Mouse (Mus musculus) heart, embryonic 14.5 days (tissue): ENCODE measurements around the gene Kremen2. TPM values are rescaled to one million over a fixed set of nuclear protein-coding genes. Genes with fewer than 3 reads are reported as not detected.

ENCODE experiments used
- ATAC-seq: fragments of 200-750 bp; cut with Nextera tagmentation; 2 replicates; pipeline ENCODE4 v1.8.0; 2017; ENCODE audit warnings: low read depth, moderate TSS enrichment; ENCODE audit not compliant: insufficient number of reproducible peaks, insufficient read depth, low FRiP score
- H3K27ac ChIP-seq, 2 experiments: fragments of 200-500 bp in 1 of 2; fragments of 300-500 bp in 1 of 2; sonication (generic) in 1 of 2; replicated peaks in 1 of 2; 2 replicates each; pipeline ENCODE4 v1.5.1; 2012 to 2014; ENCODE audit warnings: low read depth in 2 of 2, low read length in 2 of 2, control low read depth in 1 of 2, mild to moderate bottlenecking in 1 of 2, mixed read lengths in 1 of 2; ENCODE audit not compliant: control insufficient read depth in 1 of 2, insufficient read depth in 1 of 2
- H3K27me3 ChIP-seq: fragments of 300-500 bp; sonication (generic); 2 replicates; pipeline ENCODE4 v1.6.1; 2014; ENCODE audit warnings: mild to moderate bottlenecking, low read length, control low read depth; ENCODE audit not compliant: control insufficient read depth, insufficient read depth
- H3K36me3 ChIP-seq: fragments of 300-500 bp; sonication (generic); 2 replicates; pipeline ENCODE4 v1.6.1; 2014; ENCODE audit warnings: mild to moderate bottlenecking, control low read depth, low read length, mixed read lengths; ENCODE audit not compliant: control insufficient read depth, insufficient read depth
- H3K4me1 ChIP-seq, 2 experiments: fragments of 200-500 bp in 1 of 2; fragments of 300-500 bp in 1 of 2; sonication (generic) in 1 of 2; 2 replicates each; pipeline ENCODE4 v1.6.1; 2012 to 2014; ENCODE audit warnings: low read length in 2 of 2, control low read depth in 1 of 2, mixed read lengths in 1 of 2; ENCODE audit not compliant: control insufficient read depth in 2 of 2, insufficient read depth in 2 of 2
- H3K4me2 ChIP-seq: fragments of 300-500 bp; sonication (generic); 2 replicates; pipeline ENCODE4 v1.6.1; 2014; ENCODE audit warnings: mild to moderate bottlenecking, low read length
- H3K4me3 ChIP-seq, 2 experiments: fragments of 200-500 bp in 1 of 2; fragments of 300-500 bp in 1 of 2; sonication (generic) in 1 of 2; 2 replicates each; pipeline ENCODE4 v1.5.1; 2012 to 2014; ENCODE audit warnings: low read length in 2 of 2, mild to moderate bottlenecking in 2 of 2, control low read depth in 1 of 2, low read depth in 1 of 2, moderate library complexity in 1 of 2; ENCODE audit not compliant: control insufficient read depth in 1 of 2, insufficient read depth in 1 of 2
- H3K9ac ChIP-seq: fragments of 300-500 bp; sonication (generic); 2 replicates; pipeline ENCODE4 v1.6.1; 2014; ENCODE audit warnings: mild to moderate bottlenecking, low read length
- H3K9me3 ChIP-seq: fragments of 300-500 bp; sonication (generic); 2 replicates; pipeline ENCODE4 v1.6.1; 2016; ENCODE audit warnings: low read length, control low read depth; ENCODE audit not compliant: control insufficient read depth
- WGBS: fragments of 180-500 bp; shearing (Covaris S2); extraction: QIAGEN DNeasy Blood & Tissue Kit; methylation state at CpG from one replicate; pipeline ENCODE4 v1.1.7; 2014; 5-methylcytosine and 5-hydroxymethylcytosine counted together
- polyA plus RNA-seq: library from polyadenylated mRNA; unstranded; fragments of >200 nt; fragmentation: Nextera tagmentation; extraction: Ambion mirVana; gene quantifications from 2 replicates; pipeline ENCODE4 v1.2.1, GENCODE M21; 2014

Gene Kremen2
- polyA plus RNA-seq, 1 experiment from 2014 or later = not detected

- Histone ChIP-seq H3K27me3 (peaks cover 34% of the 10 kb centered on the region), H3K4me2 (no peak overlapping the region), H3K9me3 (no peaks in the 10 kb centered on the region), H3K4me1 (peaks cover 2 to 6% of the 10 kb centered on the region in 2 experiments; a peak in 2 of 4 replicates), H3K4me3 (no peak overlapping the region), H3K9ac (no peak overlapping the region), H3K27ac (no peak overlapping the region), H3K36me3 (no peaks in the 10 kb centered on the region)
- no peak for ATAC-seq
- WGBS = 21% methylated on average over 3 of the region's 3 CpGs
These were observed 49.8 kb downstream of the Kremen2 start for GRCm38 (mm10) chr17:23695801-23696200.

DNA sequence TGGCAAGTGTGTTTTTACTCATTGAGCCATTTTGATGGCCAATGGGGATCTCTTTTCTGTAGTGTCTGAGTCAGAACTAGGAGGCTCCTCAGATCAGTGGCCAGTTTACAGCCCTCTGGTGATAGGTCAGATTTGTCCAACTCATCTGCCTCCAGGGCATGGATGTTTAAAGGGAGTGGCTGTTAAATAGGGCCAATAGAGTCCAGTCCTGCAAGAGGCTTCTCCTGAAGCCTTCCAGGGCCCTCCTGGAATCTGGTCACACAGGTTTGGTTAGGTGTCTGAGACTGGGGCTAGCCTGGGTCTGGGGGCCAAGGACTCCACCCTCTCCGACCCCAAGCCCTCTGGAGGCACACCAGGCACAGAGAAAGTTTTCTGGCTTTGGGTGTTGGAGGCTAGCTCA, 51.1 kb downstream of the Kremen2 start:
- ATAC-seq = no peak
- no peak overlapping the region for H3K27ac ChIP-seq
- 75% methylated on average over 1 of the region's 1 CpGs for WGBS

More for the DNA sequence above, 51.1 kb downstream of the Kremen2 start:
- no peaks in the 10 kb centered on the region for H3K9me3 ChIP-seq
- peaks cover 2 to 6% of the 10 kb centered on the region in 2 experiments; a peak in 2 of 4 replicates for H3K4me1 ChIP-seq
- H3K4me2 ChIP-seq = no peak overlapping the region
- H3K4me3 ChIP-seq = no peak overlapping the region
- H3K36me3 ChIP-seq = no peaks in the 10 kb centered on the region
- no peak overlapping the region for H3K9ac ChIP-seq
- H3K27me3 ChIP-seq = peaks cover 31% of the 10 kb centered on the region

Other genes starting within 250 kb of the Kremen2 start
- gene Zfp213, start 181.6 kb downstream of the Kremen2 start, polyA plus RNA-seq = 13.8 and 14.0 TPM in 2 replicates
- 7.0 and 8.9 TPM in 2 replicates for gene Zfp13, start 146.3 kb downstream of the Kremen2 start, polyA plus RNA-seq
- not detected in 2 replicates for gene Zscan10, start 145.0 kb downstream of the Kremen2 start, polyA plus RNA-seq
- 0.26 and 0.70 TPM in 2 replicates for gene Mmp25, start 100.6 kb downstream of the Kremen2 start, polyA plus RNA-seq
- 0.15 and 0.16 TPM in 2 replicates for gene Bicdl2, start 85.3 kb downstream of the Kremen2 start, polyA plus RNA-seq
- gene Hcfc1r1, start 72.2 kb downstream of the Kremen2 start, polyA plus RNA-seq = 403 and 405 TPM in 2 replicates
- gene Thoc6, start 72.0 kb downstream of the Kremen2 start, polyA plus RNA-seq = 31.1 and 35.0 TPM in 2 replicates
- gene Tnfrsf12a, start 68.4 kb downstream of the Kremen2 start, polyA plus RNA-seq = 107 and 114 TPM in 2 replicates
- gene Cldn6, start 66.6 kb downstream of the Kremen2 start, polyA plus RNA-seq = 0.42 TPM in 1 of 2 replicates, not detected in the other
- gene Cldn9, start 61.8 kb downstream of the Kremen2 start, polyA plus RNA-seq = 0.14 TPM in 1 of 2 replicates, not detected in the other
- not detected in 2 replicates for gene 1520401A03Rik, start 23.1 kb downstream of the Kremen2 start, polyA plus RNA-seq
- gene Pkmyt1, start 19.5 kb downstream of the Kremen2 start, polyA plus RNA-seq = 27.2 and 28.1 TPM in 2 replicates
- 10.6 and 12.7 TPM in 2 replicates for gene Paqr4, start 5.0 kb downstream of the Kremen2 start, polyA plus RNA-seq
- 42.4 TPM in 2 replicates for gene Flywch1, start 25.8 kb upstream of the Kremen2 start, polyA plus RNA-seq
- 4.4 and 5.1 TPM in 2 replicates for gene Flywch2, start 40.2 kb upstream of the Kremen2 start, polyA plus RNA-seq
- gene Srrm2, start 44.7 kb upstream of the Kremen2 start, polyA plus RNA-seq = 300 and 318 TPM in 2 replicates
- 950 and 1,075 TPM in 2 replicates for gene Elob, start 83.3 kb upstream of the Kremen2 start, polyA plus RNA-seq
- gene Prss33, start 90.2 kb upstream of the Kremen2 start, polyA plus RNA-seq = not detected in 2 replicates
- not detected in 2 replicates for gene Prss32, start 98.0 kb upstream of the Kremen2 start, polyA plus RNA-seq
- not detected in 2 replicates for gene Prss41, start 98.3 kb upstream of the Kremen2 start, polyA plus RNA-seq
- gene Prss21, start 122.2 kb upstream of the Kremen2 start, polyA plus RNA-seq = not detected in 2 replicates
- gene Dcpp1, start 135.0 kb upstream of the Kremen2 start, polyA plus RNA-seq = not detected in 2 replicates
- gene Dcpp2, start 135.0 kb upstream of the Kremen2 start, polyA plus RNA-seq = not detected in 2 replicates
- 0.36 and 0.54 TPM in 2 replicates for gene Dcpp3, start 171.6 kb upstream of the Kremen2 start, polyA plus RNA-seq
- not detected in 2 replicates for gene Sbp, start 195.8 kb upstream of the Kremen2 start, polyA plus RNA-seq
- not detected in 2 replicates for gene Sbpl, start 209.4 kb upstream of the Kremen2 start, polyA plus RNA-seq
- gene Prss30, start 234.7 kb upstream of the Kremen2 start, polyA plus RNA-seq = 0.26 TPM in 1 of 2 replicates, not detected in the other